Mouse (Mus musculus) forebrain, embryonic 12.5 days (tissue): ENCODE measurements around the gene Hddc3. TPM values are rescaled to one million over a fixed set of nuclear protein-coding genes. Genes with fewer than 3 reads are reported as not detected.
A peak's percentile ranks its signal among the peaks of the same experiment; 100 is the strongest.

Experiments used
- ATAC-seq: fragments of 200-750 bp; cut with Nextera tagmentation; 2 replicates; pipeline ENCODE4 v1.8.0; 2017; ENCODE audit warnings: moderate TSS enrichment; ENCODE audit not compliant: low FRiP score
- H3K27ac ChIP-seq: fragments of 300-500 bp; sonication (generic); 2 replicates; pipeline ENCODE4 v1.5.1; 2016; ENCODE audit warnings: mild to moderate bottlenecking
- H3K27me3 ChIP-seq: fragments of 300-500 bp; sonication (generic); 2 replicates; pipeline ENCODE4 v1.6.1; 2016; ENCODE audit warnings: mild to moderate bottlenecking
- H3K36me3 ChIP-seq: fragments of 300-500 bp; sonication (generic); replicated peaks from 2 replicates; pipeline ENCODE4 v1.6.1; 2016; ENCODE audit warnings: mild to moderate bottlenecking
- H3K4me1 ChIP-seq: fragments of 300-500 bp; sonication (generic); 2 replicates; pipeline ENCODE4 v1.6.1; 2016
- H3K4me2 ChIP-seq: fragments of 300-500 bp; sonication (generic); 2 replicates; pipeline ENCODE4 v1.6.1; 2016; ENCODE audit warnings: mild to moderate bottlenecking, moderate library complexity
- H3K4me3 ChIP-seq: fragments of 300-500 bp; sonication (generic); replicated peaks from 2 replicates; pipeline ENCODE4 v1.5.1; 2016; ENCODE audit warnings: mild to moderate bottlenecking
- H3K9ac ChIP-seq: fragments of 300-500 bp; sonication (generic); 2 replicates; pipeline ENCODE4 v1.6.1; 2016; ENCODE audit warnings: mild to moderate bottlenecking
- H3K9me3 ChIP-seq: fragments of 300-500 bp; sonication (generic); 2 replicates; pipeline ENCODE4 v1.6.1; 2016
- WGBS: fragments of 180-500 bp; shearing (Covaris S2); methylation state at CpG from one replicate; pipeline ENCODE4 v1.1.7; 2016; 5-methylcytosine and 5-hydroxymethylcytosine counted together
- polyA plus RNA-seq: library from polyadenylated mRNA; unstranded; fragments of >200 nt; fragmentation: Nextera tagmentation; extraction: Ambion mirVana; gene quantifications from 2 replicates; pipeline ENCODE4 v1.2.1, GENCODE M21; 2016

Hddc3 gene
- polyA plus RNA-seq, 1 experiment from 2014 or later: 24.4 TPM

DNA sequence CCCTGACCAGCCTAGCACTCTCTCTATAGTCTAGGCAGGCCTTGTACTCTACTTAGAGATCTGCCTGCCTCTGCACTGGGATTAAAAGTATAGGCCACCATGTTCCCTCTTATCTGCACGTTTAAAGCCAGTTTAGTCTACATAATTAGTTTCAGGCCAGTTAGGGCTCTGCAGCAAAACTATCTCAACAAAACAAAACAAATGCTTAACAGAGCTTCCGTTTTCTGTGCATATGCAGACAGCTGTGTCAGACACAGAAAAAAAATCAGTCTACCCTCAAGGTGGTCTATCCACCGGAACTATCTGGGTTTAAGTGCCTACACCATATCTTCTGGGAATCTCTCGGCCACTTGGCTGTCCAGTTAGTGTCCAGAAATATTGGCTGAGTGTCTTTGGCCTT is 30.4 kb downstream of the Hddc3 start:
- no peak for ATAC-seq
- Histone ChIP-seq H3K4me2 (no peak overlapping the region), H3K36me3 (peaks cover 3% of the 10 kb centered on the region), H3K9ac (no peak overlapping the region), H3K27ac (no peak overlapping the region), H3K4me3 (no peak overlapping the region), H3K9me3 (no peaks in the 10 kb centered on the region), H3K27me3 (peaks cover 3% of the 10 kb centered on the region; the same call in 1 of the 2 replicates), H3K4me1 (peaks cover 20% of the 10 kb centered on the region)
- 84% methylated on average over 4 of the region's 4 CpGs for WGBS

DNA sequence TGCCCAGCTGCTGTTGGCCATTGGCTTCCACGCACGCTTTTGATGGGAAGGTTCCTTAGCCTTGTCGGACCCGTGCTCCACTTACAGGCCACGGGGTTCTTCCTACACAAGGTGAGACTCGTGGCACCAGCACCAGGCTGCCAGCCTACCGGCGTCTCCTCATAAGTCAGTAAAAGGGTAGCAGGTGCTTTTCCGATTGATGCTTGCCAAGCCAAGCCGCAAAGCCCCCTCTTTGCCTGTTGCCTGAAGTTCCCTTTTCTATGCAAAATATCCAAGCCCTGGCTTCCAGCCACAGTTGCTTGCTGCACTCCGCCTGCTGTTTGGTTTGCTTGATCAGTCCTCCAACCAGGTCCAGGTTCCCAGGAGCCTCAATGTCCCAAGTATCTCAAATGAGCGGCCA is 30.9 kb downstream of the Hddc3 start:
- H3K9ac ChIP-seq: no peak overlapping the region
- H3K4me3 ChIP-seq: no peak overlapping the region
- H3K4me1 ChIP-seq: peaks cover 20% of the 10 kb centered on the region
- H3K9me3 ChIP-seq: no peaks in the 10 kb centered on the region
- H3K27me3 ChIP-seq: peaks cover 3% of the 10 kb centered on the region; the same call in 1 of the 2 replicates
- 85% methylated on average over 12 of the region's 12 CpGs for WGBS
- no peak for ATAC-seq
- H3K4me2 ChIP-seq: no peak overlapping the region
- H3K36me3 ChIP-seq: no peaks in the 10 kb centered on the region
- H3K27ac ChIP-seq: no peak overlapping the region

DNA sequence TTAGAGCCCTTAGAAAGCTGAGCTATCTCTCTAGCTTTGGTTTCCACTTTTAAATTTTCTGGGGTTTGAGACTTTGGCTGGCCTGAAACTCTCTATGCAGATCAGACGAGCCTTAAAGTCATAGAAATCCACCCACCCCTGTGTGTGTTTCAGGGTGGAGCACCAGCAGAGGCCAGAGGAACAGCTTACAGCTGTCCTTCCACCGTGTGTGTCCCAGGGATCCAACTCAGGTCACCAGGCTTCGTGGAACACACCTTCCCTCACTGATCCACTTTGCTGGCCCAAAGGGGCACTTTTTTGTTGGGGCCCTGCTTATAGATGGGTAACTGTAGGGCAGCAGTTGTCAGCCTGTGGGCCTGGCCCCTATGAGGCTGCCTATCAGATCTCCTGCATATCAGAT is 31.4 kb downstream of the Hddc3 start:
- Histone ChIP-seq H3K4me3 (no peak overlapping the region), H3K4me1 (peaks cover 17% of the 10 kb centered on the region), H3K27ac (no peak overlapping the region), H3K36me3 (no peaks in the 10 kb centered on the region), H3K27me3 (peaks cover 3% of the 10 kb centered on the region; the same call in 1 of the 2 replicates), H3K4me2 (no peak overlapping the region), H3K9me3 (no peaks in the 10 kb centered on the region), H3K9ac (no peak overlapping the region)
- 63% methylated on average over 3 of the region's 3 CpGs for WGBS
- no peak for ATAC-seq

DNA sequence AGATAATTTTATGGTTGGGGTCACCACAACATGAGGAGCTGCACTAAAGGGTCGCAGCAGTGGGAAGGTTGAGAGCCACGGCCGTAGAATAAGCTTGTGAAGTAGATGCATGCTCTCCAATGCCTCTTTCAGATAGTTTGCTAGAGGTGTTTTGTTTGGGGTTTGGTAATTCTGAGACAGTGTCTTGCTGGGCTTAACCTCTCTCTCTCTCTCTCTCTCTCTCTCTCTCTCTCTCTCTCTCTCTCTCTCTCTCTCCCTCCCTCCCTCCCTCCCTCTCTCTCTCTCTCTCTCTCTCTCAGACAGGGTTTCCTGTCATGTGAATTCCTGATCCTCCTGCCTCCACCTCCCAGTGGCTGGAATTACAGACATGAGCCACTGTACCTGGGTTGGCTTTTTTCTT is 31.8 kb downstream of the Hddc3 start:
- 91% methylated on average over 3 of the region's 3 CpGs for WGBS
- peaks cover 3% of the 10 kb centered on the region; the same call in 1 of the 2 replicates for H3K27me3 ChIP-seq

DNA sequence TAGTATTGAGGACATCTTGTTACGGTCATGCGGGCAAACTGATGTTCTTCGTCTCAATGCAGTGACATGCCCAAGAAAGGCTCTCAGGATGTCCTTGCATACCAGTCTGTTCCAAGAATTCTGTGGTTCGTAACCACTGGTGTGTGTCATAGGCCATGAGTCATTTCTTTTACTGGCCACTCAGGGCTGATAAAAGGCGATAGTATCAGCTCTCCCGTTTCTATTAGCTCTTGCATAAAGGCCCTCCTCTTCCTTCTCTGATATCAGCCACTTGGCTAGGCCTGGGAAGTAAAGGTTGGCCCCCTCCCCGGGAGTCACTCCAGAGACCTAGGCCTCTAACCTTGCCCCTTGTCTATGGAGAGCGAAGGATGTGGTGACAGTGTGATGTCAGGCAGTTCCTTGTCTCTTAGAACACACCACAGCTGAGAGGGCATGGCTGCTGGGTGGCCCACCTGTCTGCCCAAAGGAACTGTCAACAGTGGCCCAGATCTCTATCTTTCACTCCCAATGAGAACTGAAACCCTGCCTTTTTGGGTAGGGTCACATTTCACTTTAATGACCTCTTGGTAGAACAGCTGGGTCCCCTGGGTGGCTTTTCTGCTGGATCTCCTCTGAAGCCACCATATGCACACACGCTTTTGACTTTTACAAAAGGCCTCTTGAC is 32.6 kb downstream of the Hddc3 start:
- no peaks in the 10 kb centered on the region for H3K36me3 ChIP-seq
- H3K27me3 ChIP-seq: peaks cover 3% of the 10 kb centered on the region; the same call in 1 of the 2 replicates
- no peak for ATAC-seq
- no peak overlapping the region for H3K4me2 ChIP-seq
- H3K9me3 ChIP-seq: no peaks in the 10 kb centered on the region
- H3K27ac ChIP-seq: no peak overlapping the region
- peaks cover 4% of the 10 kb centered on the region for H3K4me1 ChIP-seq
- H3K4me3 ChIP-seq: no peak overlapping the region
- whole genome bisulfite sequencing: 87% methylated on average over 9 of the region's 9 CpGs
- H3K9ac ChIP-seq: no peak overlapping the region

More for the DNA sequence above, 31.8 kb downstream of the Hddc3 start:
- H3K4me2 ChIP-seq: no peak overlapping the region
- no peak overlapping the region for H3K4me3 ChIP-seq
- ATAC-seq: no peak
- H3K9me3 ChIP-seq: no peaks in the 10 kb centered on the region
- H3K4me1 ChIP-seq: peaks cover 12% of the 10 kb centered on the region
- no peaks in the 10 kb centered on the region for H3K36me3 ChIP-seq
- H3K27ac ChIP-seq: no peak overlapping the region
- no peak overlapping the region for H3K9ac ChIP-seq

DNA sequence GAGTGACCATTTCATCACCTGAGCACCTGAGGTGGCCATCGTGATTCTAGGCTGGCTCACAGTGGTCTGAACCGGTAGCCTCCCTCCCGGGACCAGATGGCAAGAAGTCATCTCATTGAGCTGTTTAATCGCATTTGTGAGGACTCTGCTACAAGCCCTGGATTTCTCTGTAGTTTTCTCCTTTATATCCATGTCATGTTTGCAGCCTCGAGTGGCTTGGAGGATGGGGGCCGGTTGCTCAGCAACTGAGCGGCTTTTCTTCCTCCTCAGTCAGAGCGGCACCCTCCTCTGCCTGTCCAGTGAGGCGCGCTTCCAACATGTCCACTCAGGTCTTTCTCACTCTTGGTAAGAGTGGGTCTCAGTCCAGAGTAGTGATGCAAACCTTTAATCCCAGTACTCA is 33.3 kb downstream of the Hddc3 start:
- ATAC-seq: no peak
- H3K27ac ChIP-seq: no peak overlapping the region
- H3K9ac ChIP-seq: no peak overlapping the region
- no peaks in the 10 kb centered on the region for H3K36me3 ChIP-seq
- peaks cover 3% of the 10 kb centered on the region; the same call in 1 of the 2 replicates for H3K27me3 ChIP-seq
- peaks cover 4% of the 10 kb centered on the region; the same call in 1 of the 2 replicates for H3K4me1 ChIP-seq
- no peak overlapping the region for H3K4me3 ChIP-seq
- no peaks in the 10 kb centered on the region for H3K9me3 ChIP-seq
- WGBS: 73% methylated on average over 10 of the region's 10 CpGs
- no peak overlapping the region for H3K4me2 ChIP-seq

DNA sequence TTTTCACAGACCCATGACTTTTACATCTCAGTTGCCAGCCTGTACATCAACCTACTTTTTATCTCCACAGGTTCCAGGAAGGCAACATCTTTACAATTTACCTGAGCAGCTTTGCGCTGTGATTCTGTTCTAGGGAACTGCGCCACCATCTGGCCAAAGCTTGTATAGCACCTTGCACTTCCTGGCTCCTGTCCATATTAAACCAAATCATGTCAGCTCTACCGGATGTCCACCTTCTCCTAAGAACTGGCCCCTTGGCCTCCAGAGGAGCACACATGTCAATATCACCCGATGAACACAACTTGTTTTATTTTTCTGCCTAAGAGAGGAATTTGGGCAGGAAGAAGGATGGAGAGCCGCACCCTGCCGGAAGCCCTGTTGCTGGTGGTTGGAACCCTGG is 34.6 kb downstream of the Hddc3 start:
- peaks cover 4% of the 10 kb centered on the region; the same call in 1 of the 2 replicates for H3K4me1 ChIP-seq
- no peak for ATAC-seq
- H3K4me2 ChIP-seq: no peak overlapping the region
- no peaks in the 10 kb centered on the region for H3K36me3 ChIP-seq
- H3K4me3 ChIP-seq: no peak overlapping the region
- no peak overlapping the region for H3K9ac ChIP-seq
- H3K9me3 ChIP-seq: no peaks in the 10 kb centered on the region
- peaks cover 15% of the 10 kb centered on the region for H3K27me3 ChIP-seq
- no peak overlapping the region for H3K27ac ChIP-seq
- WGBS: 40% methylated on average over 6 of the region's 6 CpGs

DNA sequence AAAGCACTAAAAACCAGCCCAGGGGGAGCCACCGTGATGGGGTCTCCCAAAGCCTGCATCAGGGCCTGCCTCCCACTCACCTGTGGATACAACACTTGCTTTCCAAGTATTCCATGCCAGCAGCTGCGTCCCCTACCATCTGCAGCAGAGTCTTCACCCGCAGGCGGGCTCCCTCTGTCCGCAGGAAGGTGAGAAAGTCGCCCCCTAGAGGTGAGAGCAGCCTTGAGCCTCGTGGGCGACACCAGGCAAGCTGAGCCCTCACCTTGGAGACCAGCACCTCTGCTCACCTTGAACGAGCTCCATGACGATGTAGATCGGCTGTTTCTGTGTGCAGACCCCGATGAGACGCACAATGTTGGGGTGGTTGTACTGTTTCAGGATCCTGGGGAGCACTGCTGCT is 36.6 kb downstream of the Hddc3 start:
- Histone ChIP-seq H3K27me3 (peaks cover 21% of the 10 kb centered on the region), H3K4me2 (no peak overlapping the region), H3K4me1 (peaks cover 4% of the 10 kb centered on the region; the same call in 1 of the 2 replicates), H3K9me3 (no peaks in the 10 kb centered on the region), H3K4me3 (no peak overlapping the region), H3K9ac (no peak overlapping the region), H3K36me3 (no peaks in the 10 kb centered on the region), H3K27ac (no peak overlapping the region)
- 66% methylated on average over 13 of the region's 13 CpGs for WGBS
- ATAC-seq: no peak

DNA sequence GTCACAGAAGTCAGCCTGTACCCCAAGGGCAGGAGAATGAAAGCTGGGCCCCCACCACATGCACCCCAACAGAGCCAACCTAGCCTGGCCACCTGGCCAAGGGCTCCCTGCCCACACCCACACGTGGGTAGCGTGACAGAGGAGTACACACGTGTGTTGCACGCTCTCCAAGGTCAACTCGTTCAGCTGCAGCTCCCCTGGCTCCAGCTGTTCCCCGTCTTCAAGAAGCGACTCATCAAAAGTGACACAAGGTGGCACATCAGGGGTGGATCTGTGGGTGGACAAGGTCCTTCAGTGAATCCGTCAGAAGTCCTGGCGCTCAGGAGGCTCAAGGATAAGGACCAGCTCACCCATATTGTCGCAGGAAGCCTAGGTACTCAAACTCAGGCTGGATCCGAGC is 40.0 kb downstream of the Hddc3 start:
- ATAC-seq: no peak
- WGBS: 72% methylated on average over 11 of the region's 11 CpGs
- H3K4me3 ChIP-seq: no peak overlapping the region
- no peak overlapping the region for H3K4me2 ChIP-seq
- no peaks in the 10 kb centered on the region for H3K36me3 ChIP-seq
- H3K9ac ChIP-seq: no peak overlapping the region
- H3K4me1 ChIP-seq: peaks cover 16% of the 10 kb centered on the region
- no peak overlapping the region for H3K27ac ChIP-seq
- H3K9me3 ChIP-seq: no peaks in the 10 kb centered on the region
- peaks cover 37% of the 10 kb centered on the region for H3K27me3 ChIP-seq

DNA sequence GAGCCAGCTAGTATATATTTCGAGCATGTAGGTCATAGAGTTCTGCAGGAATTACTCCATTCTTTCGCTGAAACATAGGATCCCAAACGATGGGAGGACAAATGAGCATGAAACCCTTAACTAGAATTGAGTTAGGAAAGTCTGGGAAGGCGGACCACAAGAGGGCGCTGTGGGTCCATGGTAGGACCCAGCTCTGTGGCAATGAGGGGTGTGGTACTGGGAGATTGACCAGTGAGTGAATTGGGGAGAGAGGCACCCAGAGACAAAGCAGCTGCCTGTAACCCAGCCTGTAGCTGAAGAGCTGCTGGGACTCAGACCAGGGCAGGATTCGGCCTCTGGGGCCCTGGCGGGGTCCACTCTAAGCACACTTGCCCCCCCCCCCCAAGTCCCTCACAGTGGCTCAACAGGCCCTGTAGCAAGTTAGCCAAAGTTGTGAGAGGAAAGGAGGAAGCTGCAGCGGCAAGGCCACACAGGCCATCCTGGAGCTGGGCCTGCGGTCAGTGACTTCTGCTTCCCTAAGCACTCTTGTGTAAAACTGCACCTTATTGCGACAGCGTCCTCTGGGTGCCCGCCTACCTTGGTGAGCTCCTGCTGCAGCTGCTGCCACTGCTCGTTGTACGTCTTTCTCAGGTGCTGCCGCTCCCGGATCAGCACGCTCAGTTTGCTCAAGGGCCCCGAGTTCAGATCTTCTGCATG is 43.5 kb downstream of the Hddc3 start:
- peak; percentile 70 for ATAC-seq
- Histone ChIP-seq H3K4me3 (no peak overlapping the region), H3K36me3 (peaks cover 12% of the 10 kb centered on the region), H3K9ac (no peak overlapping the region), H3K27ac (no peak overlapping the region), H3K4me1 (peaks cover 23% of the 10 kb centered on the region), H3K9me3 (no peaks in the 10 kb centered on the region), H3K4me2 (peak overlapping the region; percentile 38), H3K27me3 (peaks cover 41% of the 10 kb centered on the region)
- 37% methylated on average over 18 of the region's 18 CpGs for WGBS

DNA sequence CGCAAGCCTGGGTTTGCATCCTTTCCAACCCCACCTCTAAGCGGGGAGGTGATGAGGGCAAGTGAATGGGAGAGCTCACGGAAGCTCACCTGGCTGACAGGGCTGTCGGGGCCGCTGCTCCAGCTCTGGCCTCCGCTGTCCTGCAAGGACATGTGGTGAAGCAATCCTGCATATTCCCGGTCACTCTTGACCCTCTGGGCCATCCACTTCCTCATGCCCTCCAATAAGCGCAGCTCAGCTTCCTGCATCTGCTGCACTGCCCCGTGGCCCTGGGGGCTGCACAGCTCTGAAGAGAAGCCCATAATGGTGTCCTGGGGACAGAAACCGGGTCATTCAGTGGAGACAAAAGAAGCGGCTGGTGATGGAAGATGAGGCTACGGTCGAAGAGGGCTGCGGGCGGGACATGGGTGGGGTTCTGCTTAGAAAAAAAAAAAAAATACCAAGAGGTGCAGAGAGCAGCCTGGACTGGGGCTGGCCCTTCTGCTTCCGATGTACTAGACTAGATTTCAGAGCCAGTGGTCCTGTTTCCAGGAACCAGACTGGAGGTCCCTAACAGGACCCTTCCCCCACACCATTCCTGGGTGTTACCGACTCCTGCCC is 44.2 kb downstream of the Hddc3 start:
- Histone ChIP-seq H3K9me3 (no peaks in the 10 kb centered on the region), H3K36me3 (peaks cover 20% of the 10 kb centered on the region), H3K4me3 (peak overlapping the region; percentile 12; the same call in 1 of the 2 replicates), H3K27me3 (peaks cover 34% of the 10 kb centered on the region), H3K9ac (peak overlapping the region; percentile 36; the same call in 1 of the 2 replicates), H3K27ac (no peak overlapping the region), H3K4me1 (peaks cover 23% of the 10 kb centered on the region), H3K4me2 (peak overlapping the region; percentile 38)
- 26% methylated on average over 17 of the region's 17 CpGs for WGBS
- no peak for ATAC-seq
